Mouse (Mus musculus): ENCODE measurements at regions not wholly inside any gene's neighbourhood (a gene's known extent, or its start where the extent isn't known, plus 50 kb on each side); places are given as distances from the start of the nearest gene placed in this dataset.

DNA sequence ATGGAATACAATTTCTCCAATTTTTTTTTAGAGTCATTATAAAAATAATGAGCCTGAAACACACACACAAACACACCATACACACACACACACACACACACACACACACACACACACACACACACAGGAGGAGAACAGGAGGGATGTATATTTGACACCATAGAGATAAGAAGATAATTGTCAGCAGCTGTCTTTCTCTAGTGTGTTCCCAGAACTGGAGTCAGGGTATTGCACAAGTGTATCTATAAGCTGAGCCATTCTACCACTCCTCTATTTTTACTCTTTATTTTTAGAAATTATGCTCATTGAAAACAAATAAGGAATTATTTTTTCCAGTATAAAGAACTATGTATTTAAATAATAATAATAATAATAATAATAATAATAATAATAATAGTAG is 407.6 kb upstream of the Zic4 start:
- DNase-seq (ENCODE audit: low read depth, low spot score): no peak
- Histone ChIP-seq H3K79me2 (ENCODE audit: control insufficient read depth, insufficient read depth, low read length, poor library complexity) (no peaks in the 10 kb centered on the region), H3K4me1 (ENCODE audit: control insufficient read depth in 1 of 2, insufficient read depth in 2 of 2, low read length in 2 of 2) (no peaks in the 10 kb centered on the region), H3K9me3 (replicated peaks; ENCODE audit: insufficient read depth, low read length) (no peaks in the 10 kb centered on the region), H3K27me3 (ENCODE audit: control insufficient read depth in 1 of 2, insufficient read depth in 2 of 2, low read length in 2 of 2) (no peaks in the 10 kb centered on the region), H3K4me3 (ENCODE audit: control insufficient read depth in 1 of 2, insufficient read depth in 1 of 2, low read depth in 2 of 2, low read length in 2 of 2) (no peak overlapping the region), H3K9ac (ENCODE audit: control insufficient read depth, low read depth, low read length, poor library complexity, severe bottlenecking) (no peak overlapping the region), H3K36me3 (ENCODE audit: control insufficient read depth in 1 of 2, insufficient read depth in 2 of 2, low read length in 2 of 2) (no peaks in the 10 kb centered on the region), H3K27ac (ENCODE audit: control insufficient read depth, low read depth, low read length) (no peak overlapping the region)
- no peak for TF ChIP-seq CHD2 (IDR thresholded peaks at IDR 0.05; ENCODE audit: low read length)
- no peak for TF ChIP-seq ZNF384 (IDR thresholded peaks at IDR 0.05; ENCODE audit: low read depth, low read length)
- TF ChIP-seq ELF1 (IDR thresholded peaks at IDR 0.05; ENCODE audit: low read depth, low read length): no peak
- no peak for TF ChIP-seq TCF12 (IDR thresholded peaks at IDR 0.05; ENCODE audit: low read depth, low read length)
- TF ChIP-seq EP300 (IDR thresholded peaks at IDR 0.05; ENCODE audit: low read depth in 1 of 2, low read length in 2 of 2): no peak
- TF ChIP-seq ETS1 (IDR thresholded peaks at IDR 0.05; ENCODE audit: low read depth, low read length): no peak
- no peak for TF ChIP-seq ZMIZ1 (IDR thresholded peaks at IDR 0.05; ENCODE audit: low read depth, low read length)
- no peak for TF ChIP-seq TAL1 (IDR thresholded peaks at IDR 0.05; ENCODE audit: low read length)
- TF ChIP-seq MAZ (IDR thresholded peaks at IDR 0.05; ENCODE audit: low read depth, low read length): no peak
- TF ChIP-seq MXI1 (IDR thresholded peaks at IDR 0.05; ENCODE audit: low read depth, low read length): no peak
- no peak for TF ChIP-seq RAD21 (IDR thresholded peaks at IDR 0.05; ENCODE audit: low read depth, low read length)
- no peak for TF ChIP-seq JUND (IDR thresholded peaks at IDR 0.05; ENCODE audit: low read depth, low read length)
- no peak for TF ChIP-seq GABPA (IDR thresholded peaks at IDR 0.05; ENCODE audit: low read depth, low read length)
- no peak for TF ChIP-seq TBP (IDR thresholded peaks at IDR 0.05; ENCODE audit: low read depth, low read length)

- H3K9ac ChIP-seq (ENCODE audit: control insufficient read depth, low read depth, low read length, poor library complexity, severe bottlenecking): no peak overlapping the region
- no peaks in the 10 kb centered on the region for H3K36me3 ChIP-seq (ENCODE audit: control insufficient read depth in 1 of 2, insufficient read depth in 2 of 2, low read length in 2 of 2)
- H3K27ac ChIP-seq (ENCODE audit: control insufficient read depth, low read depth, low read length): no peak overlapping the region
- no peak for TF ChIP-seq KAT2A (conservative IDR thresholded peaks at IDR 0.05; ENCODE audit: low read depth, low read length)
- TF ChIP-seq ZC3H11A (IDR thresholded peaks at IDR 0.05; ENCODE audit: low read depth, low read length): no peak
- no peak for TF ChIP-seq SIN3A (IDR thresholded peaks at IDR 0.05; ENCODE audit: low read length)
- TF ChIP-seq RCOR1 (IDR thresholded peaks at IDR 0.05; ENCODE audit: low read depth, low read length): no peak
- TF ChIP-seq POLR2AphosphoS2 (IDR thresholded peaks at IDR 0.05; ENCODE audit: low read length): no peak
- no peaks in the 10 kb centered on the region for H3K9me3 ChIP-seq (replicated peaks; ENCODE audit: insufficient read depth, low read length)
- no peaks in the 10 kb centered on the region for H3K79me2 ChIP-seq (ENCODE audit: control insufficient read depth, insufficient read depth, low read length, poor library complexity)
- H3K4me3 ChIP-seq (ENCODE audit: control insufficient read depth in 1 of 2, insufficient read depth in 1 of 2, low read depth in 2 of 2, low read length in 2 of 2): no peak overlapping the region
- H3K27me3 ChIP-seq (ENCODE audit: control insufficient read depth in 1 of 2, insufficient read depth in 2 of 2, low read length in 2 of 2): no peaks in the 10 kb centered on the region
- DNase-seq (ENCODE audit: low read depth, low spot score): no peak
- no peaks in the 10 kb centered on the region for H3K4me1 ChIP-seq (ENCODE audit: control insufficient read depth in 1 of 2, insufficient read depth in 2 of 2, low read length in 2 of 2)
Measured at GRCm38 (mm10) chr9:90961436-90961835, 400.8 kb upstream of the Zic4 start.

All from MEL (cell line).